Mouse (Mus musculus): ENCODE results near the gene Foxo4.

DNA sequence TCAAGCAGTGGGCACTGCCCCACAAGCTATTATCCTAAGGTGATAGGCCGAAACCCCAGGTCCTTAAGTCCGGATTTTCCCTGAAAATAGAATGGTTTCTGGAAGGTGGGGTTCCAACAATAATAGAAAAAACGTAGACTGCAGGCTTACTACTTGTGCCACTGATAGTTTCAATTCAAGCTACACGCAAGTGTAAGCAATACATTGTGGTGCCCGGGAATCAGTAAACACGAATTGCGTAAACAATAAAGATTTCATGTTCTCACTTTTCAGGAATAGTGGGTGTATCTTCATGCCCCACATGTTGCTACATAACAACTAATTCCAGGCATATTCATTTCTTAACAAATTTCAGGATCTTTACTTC is 31.5 kb upstream of the Foxo4 start:
- TF ChIP-seq CTCF (IDR thresholded peaks at IDR 0.05; ENCODE audit: extremely low read depth, insufficient read length, insufficient replicate concordance, low read depth, low read length) (no peak), POLR2A (IDR thresholded peaks at IDR 0.05; ENCODE audit: low read depth, low read length) (no peak)
